Mouse (Mus musculus): ENCODE data around the gene Peli2.

DNA sequence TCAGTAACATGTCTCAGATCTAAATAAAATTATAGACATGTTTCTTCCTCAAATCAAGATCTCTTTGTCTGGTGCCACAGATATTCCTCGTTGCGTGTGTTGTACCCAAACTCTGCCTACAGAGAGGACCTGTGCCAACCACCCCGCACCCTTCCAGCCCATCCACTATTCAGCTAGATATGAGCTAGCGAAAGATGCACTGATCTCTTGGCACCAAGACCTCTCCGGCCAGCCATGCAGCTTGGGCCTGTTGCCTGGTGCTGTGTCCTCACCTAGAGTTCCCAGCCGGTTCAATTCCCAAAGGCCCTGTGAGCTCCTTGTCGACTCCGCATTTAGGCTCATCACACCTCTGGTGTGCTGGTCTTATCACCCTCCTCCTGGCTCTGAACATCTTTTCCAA lies 134.1 kb downstream of the Peli2 start:
- TF ChIP-seq POLR2A (IDR thresholded peaks at IDR 0.05; ENCODE audit: borderline replicate concordance, extremely low read depth, low read depth, low read length) (no peak), CTCF (IDR thresholded peaks at IDR 0.05; ENCODE audit: insufficient read depth, low read length) (no peak)
